Mouse (Mus musculus) CH12.LX (cell line): ENCODE data around the gene Ifitm1.

Experiments
- CTCF ChIP-seq, 2 experiments: IDR thresholded peaks in 1 of 2; conservative IDR thresholded peaks in 1 of 2; 2 replicates each; pipeline ENCODE4 v1.5.1; 2011 to 2012; ENCODE audit warnings: low read depth in 2 of 2, low read length in 2 of 2, improper control_type of control experiment in 1 of 2, inconsistent platforms in 1 of 2, mild to moderate bottlenecking in 1 of 2, moderate library complexity in 1 of 2
- IRF4 ChIP-seq: IDR thresholded peaks from 2 replicates; pipeline ENCODE4 v1.6.1; 2014; ENCODE audit warnings: low read depth, mild to moderate bottlenecking, inconsistent platforms, low read length, improper control_type of control experiment
- KAT2A ChIP-seq: IDR thresholded peaks from 2 replicates; pipeline ENCODE4 v1.6.1; 2012; ENCODE audit warnings: low read length, improper control_type of control experiment, inconsistent platforms; ENCODE audit not compliant: insufficient replicate concordance
- POLR2A ChIP-seq: IDR thresholded peaks from 2 replicates; pipeline ENCODE4 v1.6.1; 2011; ENCODE audit warnings: low read depth, mild to moderate bottlenecking, improper control_type of control experiment, low read length
- USF1 ChIP-seq: IDR thresholded peaks from 2 replicates; pipeline ENCODE4 v1.6.1; 2014; ENCODE audit warnings: low read depth, mild to moderate bottlenecking, inconsistent platforms, low read length, improper control_type of control experiment

DNA sequence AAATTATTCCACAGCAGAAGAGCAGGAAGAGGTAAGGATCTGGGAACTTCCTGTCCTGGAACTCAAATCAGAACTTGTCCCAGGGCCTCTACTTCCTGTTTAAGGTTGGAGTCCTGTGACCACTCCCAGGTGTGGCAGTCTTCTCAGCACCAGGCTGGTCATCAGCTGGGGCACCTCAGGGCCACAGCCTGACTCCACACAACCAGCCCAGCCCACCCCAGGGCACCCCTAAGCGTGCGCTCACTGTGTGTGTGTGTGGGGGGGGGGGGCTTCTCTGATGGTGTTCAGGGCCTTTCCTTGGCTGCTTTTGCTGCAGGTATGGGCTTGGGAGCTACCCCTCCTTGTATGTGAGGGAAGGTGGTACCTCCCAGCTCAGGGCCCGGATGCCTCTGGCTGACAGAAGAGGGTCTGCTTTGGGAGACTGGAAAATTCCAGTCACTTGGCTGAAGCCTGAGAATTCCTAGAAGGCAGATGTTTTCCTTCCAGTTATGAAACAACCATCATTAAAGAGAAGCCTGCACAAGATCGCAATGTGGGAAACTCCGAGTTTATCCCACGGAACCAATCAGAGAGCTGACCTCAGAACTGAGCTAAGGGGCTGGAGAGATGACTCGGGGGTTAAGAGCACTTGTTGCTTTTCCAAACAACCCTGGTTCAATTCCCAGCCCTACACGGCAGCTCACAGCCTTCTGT, 4.6 kb downstream of the Ifitm1 start:
- TF ChIP-seq IRF4: peak; percentile 30; the same call in 1 of the 2 replicates
- no peak for TF ChIP-seq KAT2A
- no peak for TF ChIP-seq USF1
- no peak for TF ChIP-seq CTCF (conservative IDR thresholded peaks at IDR 0.05 in 1 of 2, IDR thresholded peaks at IDR 0.05 in 1 of 2; ENCODE audit: low read depth in 2 of 2, low read length in 2 of 2)
- peak; percentile 13; the same call in 1 of the 2 replicates for TF ChIP-seq POLR2A
